In genomic region chr5:35594768-35595167, GRCm38 (mm10) we compare ENCODE assay signal across 17 mouse cellular contexts.
"Had no signal": no experiment of that assay in that cellular context is flagged by ENCODE, and none has a peak within 500 bp of the region (broad histone marks: within the 10 kb centered on the region; RNA-seq: fewer than 3 reads in every experiment).

No protein-coding gene starts in this region.

- ATAC-seq: lung, postnatal 0 days; midbrain, embryonic 15.5 days had no signal

- H3K9ac ChIP-seq: lung, embryonic 15.5 days; midbrain, embryonic 13.5 days; midbrain, embryonic 15.5 days; neural tube, embryonic 12.5 days; stomach, embryonic 15.5 days had no signal

- DNase-seq: lung, adult 2 months; lung, postnatal 14 days; lung, postnatal 36 days; right cerebral cortex, postnatal 14 days; thymus, adult 2 months; thymus, postnatal 25 days; thymus, postnatal 4 days had no signal

- H3K4me2 ChIP-seq: lung, embryonic 15.5 days; midbrain, embryonic 11.5 days; midbrain, embryonic 13.5 days; midbrain, embryonic 15.5 days; neural tube, embryonic 12.5 days; stomach, embryonic 15.5 days had no signal

- H3K27me3 ChIP-seq: lung, embryonic 15.5 days; megakaryocyte, embryonic 14.5 days; midbrain, embryonic 13.5 days; midbrain, embryonic 15.5 days; neural tube, embryonic 12.5 days; stomach, embryonic 15.5 days had no signal

- H3K27ac ChIP-seq: lung, embryonic 15.5 days; macrophage; midbrain, embryonic 13.5 days; midbrain, embryonic 15.5 days; neural tube, embryonic 12.5 days; stomach, embryonic 15.5 days; stomach, postnatal 0 days had no signal

- H3K4me3 ChIP-seq: lung, embryonic 15.5 days; megakaryocyte, embryonic 14.5 days; midbrain, embryonic 13.5 days; midbrain, embryonic 15.5 days; neural tube, embryonic 12.5 days; stomach, embryonic 15.5 days had no signal

- H3K4me1 ChIP-seq: megakaryocyte, embryonic 14.5 days; midbrain, embryonic 13.5 days; midbrain, embryonic 15.5 days; neural tube, embryonic 12.5 days; stomach, embryonic 15.5 days had no signal

- H3K9me3 ChIP-seq: lung, embryonic 15.5 days; midbrain, embryonic 15.5 days; stomach, embryonic 15.5 days had no signal
